Mouse (Mus musculus): Measurements from ENCODE around the gene Smbd1.

DNA sequence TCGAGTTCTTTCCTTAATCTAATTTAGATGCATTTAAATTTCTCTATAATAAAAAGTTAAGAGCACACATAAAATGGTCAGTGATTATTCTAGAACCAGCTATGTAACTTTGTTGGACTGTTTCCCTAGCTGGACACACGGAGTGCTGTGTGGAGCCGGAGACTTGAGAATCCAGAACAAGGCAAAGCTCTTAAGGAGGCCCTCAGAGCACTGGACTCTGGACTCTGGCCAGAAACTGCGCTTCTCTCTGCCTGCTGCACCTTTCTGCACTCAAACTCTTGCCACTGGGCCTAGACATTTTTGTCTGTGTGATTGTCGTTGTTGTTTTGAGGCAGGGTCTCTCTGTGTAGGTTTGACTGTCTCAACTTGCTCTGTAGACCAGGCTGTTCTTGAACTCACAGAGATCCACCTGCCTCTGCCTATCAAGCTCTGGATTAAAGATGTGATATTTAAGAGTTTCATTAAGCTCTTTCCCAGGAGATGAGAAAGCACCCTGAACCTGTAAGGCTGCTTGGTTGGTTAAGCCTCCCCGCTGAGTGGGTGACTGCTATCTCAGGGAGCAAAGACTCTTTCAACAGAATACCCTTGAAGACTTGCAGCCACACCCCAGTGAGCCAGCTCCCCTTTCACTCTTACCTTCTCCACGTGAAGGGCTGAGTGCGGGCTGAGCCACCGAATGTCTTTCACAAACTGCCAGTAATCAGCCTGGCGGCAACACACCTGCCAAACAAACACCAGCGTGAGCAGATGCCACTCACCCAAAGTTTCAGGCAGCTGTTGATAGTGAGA lies 39.0 kb upstream of the Smbd1 start:
- TF ChIP-seq CTCF (IDR thresholded peaks at IDR 0.05; ENCODE audit: low read depth) (no peak), EP300 (IDR thresholded peaks at IDR 0.05; ENCODE audit: low read depth) (no peak)
